Mouse (Mus musculus) urinary bladder, postnatal 14 days (tissue): ENCODE data around the gene Stard3.

Source experiments
- DNase-seq: peaks from one replicate; pipeline ENCODE4 v3.0.0; 2021; ENCODE audit warnings: low spot score

Stard3 gene

GRCm38 (mm10) chr11:98329081-98329959 lies 28.8 kb upstream of the Stard3 start, which contains the start of gene Neurod2:
Gene Neurod2, minus strand, starts transcription at chr11:98329648.
- DNase-seq = no peak

GRCm38 (mm10) chr11:98329960-98330744 lies 28.0 kb upstream of the Stard3 start:
- no peak for DNase-seq

GRCm38 (mm10) chr11:98330745-98331204 lies 27.4 kb upstream of the Stard3 start:
- no peak for DNase-seq

- no peak for DNase-seq
Observed at GRCm38 (mm10) chr11:98331401-98331800, 26.8 kb upstream of the Stard3 start.

- no peak for DNase-seq
Observed at GRCm38 (mm10) chr11:98332186-98332585, 26.0 kb upstream of the Stard3 start.

GRCm38 (mm10) chr11:98332841-98333240 lies 25.3 kb upstream of the Stard3 start:
- no peak for DNase-seq

- no peak for DNase-seq
Observed at GRCm38 (mm10) chr11:98333263-98333696, 24.9 kb upstream of the Stard3 start.

- no peak for DNase-seq
Observed at GRCm38 (mm10) chr11:98333981-98334741, 24.0 kb upstream of the Stard3 start.

GRCm38 (mm10) chr11:98335250-98335649 lies 22.9 kb upstream of the Stard3 start:
- DNase-seq = no peak

GRCm38 (mm10) chr11:98336245-98337107 lies 21.7 kb upstream of the Stard3 start:
- no peak for DNase-seq

- DNase-seq = peak; percentile 48
Observed at GRCm38 (mm10) chr11:98338507-98338961, 19.6 kb upstream of the Stard3 start.

GRCm38 (mm10) chr11:98339071-98339501 lies 19.1 kb upstream of the Stard3 start:
- DNase-seq = no peak

- DNase-seq = no peak
Observed at GRCm38 (mm10) chr11:98339679-98340287, 18.4 kb upstream of the Stard3 start.

GRCm38 (mm10) chr11:98340597-98340996 lies 17.6 kb upstream of the Stard3 start:
- DNase-seq = no peak

- DNase-seq = no peak
Observed at GRCm38 (mm10) chr11:98341174-98341573, 17.0 kb upstream of the Stard3 start.

- peak; percentile 91 for DNase-seq
Observed at GRCm38 (mm10) chr11:98342000-98342945, 15.9 kb upstream of the Stard3 start.

GRCm38 (mm10) chr11:98345253-98345652 lies 12.9 kb upstream of the Stard3 start:
- DNase-seq = peak; percentile 80

- no peak for DNase-seq
Observed at GRCm38 (mm10) chr11:98346168-98346567, 12.0 kb upstream of the Stard3 start.

- no peak for DNase-seq
Observed at GRCm38 (mm10) chr11:98347385-98348082, 10.6 kb upstream of the Stard3 start.
